Mouse (Mus musculus): ENCODE measurements around the gene Gm49325. TPM values are rescaled to one million over a fixed set of nuclear protein-coding genes. Genes with fewer than 3 reads are reported as not detected.

The Gm49325 gene
- polyA plus RNA-seq, 1 experiment from 2014 or later, result not detected

DNA sequence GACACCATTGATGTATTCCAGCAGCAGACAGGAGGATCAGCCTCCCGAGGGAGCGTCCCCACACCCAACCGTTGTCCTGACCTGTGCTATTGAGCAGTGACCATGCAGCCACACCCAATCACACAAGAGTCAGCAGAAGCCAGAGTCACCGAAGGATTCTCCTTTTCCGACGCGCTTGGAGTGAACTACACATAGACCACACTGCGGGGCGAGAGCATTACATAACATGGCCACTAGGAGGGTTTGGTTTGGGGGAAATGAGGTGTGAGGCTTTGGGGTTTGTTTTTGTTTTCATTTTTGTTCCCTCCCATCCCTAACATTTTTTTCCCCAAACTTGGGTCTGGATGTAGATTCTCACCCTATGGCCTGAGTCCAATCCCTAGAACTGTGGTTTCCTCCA, 10.2 kb downstream of the Gm49325 start:
- WGBS, result 92% methylated on average over 9 of the region's 9 CpGs
- Histone ChIP-seq H3K4me2 (ENCODE audit: low read depth, low read length) (no peak overlapping the region), H3K27me3 (replicated peaks; ENCODE audit: control insufficient read depth, insufficient read depth, low read length) (no peaks in the 10 kb centered on the region), H3K36me3 (ENCODE audit: control insufficient read depth, insufficient read depth, low read length) (peaks cover 19% of the 10 kb centered on the region), H3K9me3 (ENCODE audit: control insufficient read depth, low read length) (no peaks in the 10 kb centered on the region), H3K9ac (ENCODE audit: low read depth, low read length) (no peak overlapping the region), H3K4me3 (ENCODE audit: low read length) (no peak overlapping the region), H3K27ac (ENCODE audit: low read length) (no peak overlapping the region), H3K4me1 (ENCODE audit: control insufficient read depth, insufficient read depth, low read length) (peaks cover 11% of the 10 kb centered on the region)
- ATAC-seq, result no peak

DNA sequence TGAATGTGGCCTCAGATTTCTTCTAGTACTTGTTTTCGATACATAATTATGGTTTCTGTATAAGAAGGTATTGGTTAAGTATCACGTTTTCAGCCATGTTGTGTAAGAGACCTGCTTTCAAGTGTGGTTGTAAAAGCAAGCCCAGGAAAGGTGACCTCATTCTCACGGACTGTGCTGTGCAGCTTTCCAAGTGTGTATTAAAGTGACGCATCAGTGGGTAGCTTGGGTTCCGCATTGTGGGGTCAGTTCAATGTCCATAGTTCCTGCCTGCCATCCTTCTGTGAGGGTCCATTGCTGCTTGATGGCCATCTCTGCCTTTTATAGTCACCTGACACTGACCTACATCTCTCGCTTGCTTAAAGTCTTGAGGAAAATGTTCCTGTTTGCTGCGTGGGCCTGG, 10.9 kb downstream of the Gm49325 start:
- no peak overlapping the region for H3K9ac ChIP-seq (ENCODE audit: low read depth, low read length)
- 94% methylated on average over 7 of the region's 7 CpGs for WGBS
- no peak overlapping the region for H3K27ac ChIP-seq (ENCODE audit: low read length)
- H3K9me3 ChIP-seq (ENCODE audit: control insufficient read depth, low read length), result no peaks in the 10 kb centered on the region
- no peak for ATAC-seq
- H3K36me3 ChIP-seq (ENCODE audit: control insufficient read depth, insufficient read depth, low read length), result peaks cover 19% of the 10 kb centered on the region
- no peaks in the 10 kb centered on the region for H3K27me3 ChIP-seq (replicated peaks; ENCODE audit: control insufficient read depth, insufficient read depth, low read length)
- H3K4me2 ChIP-seq (ENCODE audit: low read depth, low read length), result no peak overlapping the region
- peaks cover 11% of the 10 kb centered on the region for H3K4me1 ChIP-seq (ENCODE audit: control insufficient read depth, insufficient read depth, low read length)
- H3K4me3 ChIP-seq (ENCODE audit: low read length), result no peak overlapping the region

DNA sequence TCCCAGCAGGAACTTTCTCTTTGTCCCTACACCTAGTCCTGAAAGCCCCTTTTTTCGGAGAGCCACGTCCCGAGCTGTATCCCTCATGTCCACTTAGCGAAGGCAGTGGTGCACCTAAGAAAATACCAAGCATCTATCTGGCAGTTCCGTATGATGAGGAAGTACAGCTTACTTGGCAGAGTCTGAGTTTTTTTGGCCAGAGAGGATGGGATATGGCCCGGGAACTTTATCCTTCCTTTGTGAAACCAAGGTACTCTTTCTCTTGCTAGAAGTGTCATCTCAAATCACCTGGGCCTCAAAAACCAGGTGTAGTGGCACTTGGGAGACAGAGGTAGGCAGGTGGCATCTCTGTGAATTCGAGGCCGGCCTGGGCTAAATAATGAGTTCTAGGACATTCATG, 15.5 kb downstream of the Gm49325 start:
- WGBS, result 77% methylated on average over 8 of the region's 8 CpGs
- Histone ChIP-seq H3K4me3 (ENCODE audit: low read length) (peak overlapping the region; percentile 99), H3K4me1 (ENCODE audit: control insufficient read depth, insufficient read depth, low read length) (peaks cover 18% of the 10 kb centered on the region), H3K27ac (ENCODE audit: low read length) (peak overlapping the region; percentile 91), H3K36me3 (ENCODE audit: control insufficient read depth, insufficient read depth, low read length) (peaks cover 7% of the 10 kb centered on the region; the same call in 1 of the 2 replicates), H3K4me2 (ENCODE audit: low read depth, low read length) (peak overlapping the region; percentile 64), H3K27me3 (replicated peaks; ENCODE audit: control insufficient read depth, insufficient read depth, low read length) (no peaks in the 10 kb centered on the region), H3K9ac (ENCODE audit: low read depth, low read length) (peak overlapping the region; percentile 97), H3K9me3 (ENCODE audit: control insufficient read depth, low read length) (no peaks in the 10 kb centered on the region)
- no peak for ATAC-seq

DNA sequence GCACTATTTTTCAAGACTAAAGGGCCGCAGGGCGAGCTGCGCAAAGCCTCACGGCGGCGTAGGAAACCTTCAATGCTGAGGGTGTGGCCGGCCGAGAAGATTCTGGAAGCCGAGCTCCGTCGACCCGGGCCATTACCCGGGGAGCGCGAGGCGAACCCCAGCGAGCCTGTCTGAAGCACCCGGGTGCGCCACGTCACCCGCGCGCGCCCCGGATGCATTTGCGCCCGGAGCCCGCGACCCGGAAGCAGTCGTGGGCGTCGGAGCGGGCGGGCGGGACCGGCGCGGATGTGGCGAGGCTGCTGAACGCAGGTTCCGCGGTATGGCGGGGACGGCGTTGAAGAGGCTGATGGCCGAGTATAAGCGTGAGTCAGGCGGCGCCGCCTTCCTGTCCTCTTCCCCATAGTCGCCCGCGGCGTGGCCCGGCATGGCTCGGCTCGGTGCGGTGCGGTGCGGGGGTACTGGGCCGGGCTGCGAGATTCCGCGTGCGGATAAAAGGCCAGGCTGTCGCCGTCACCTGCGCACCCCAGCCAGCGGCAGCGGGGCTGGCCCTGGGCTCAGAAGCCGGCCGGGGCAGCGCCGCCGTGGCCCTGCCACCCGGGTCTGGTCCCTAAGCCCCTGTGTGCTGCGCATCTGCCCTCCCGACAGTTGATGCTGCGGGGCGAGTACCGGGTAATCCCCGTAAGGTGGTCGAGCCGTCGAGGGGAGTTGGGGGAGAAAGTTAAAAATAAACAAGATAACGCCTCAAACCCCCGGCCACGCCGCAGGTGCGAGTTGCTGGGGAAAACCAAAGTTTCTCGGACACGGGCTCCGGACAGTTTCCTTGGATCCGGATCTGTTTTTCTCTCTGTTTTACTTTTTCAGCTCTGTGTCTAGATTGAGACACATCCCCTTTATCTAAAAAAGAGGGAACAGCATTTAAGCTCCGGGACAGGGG, 16.3 kb downstream of the Gm49325 start, which contains the start of gene Ube2g2:
TSS of gene Ube2g2 (plus strand) at position 221 of the 934 bp plus-strand sequence.
- H3K4me2 ChIP-seq (ENCODE audit: low read depth, low read length), result peak within 1 kb of the TSS; percentile 64
- WGBS, result under 1% methylated on average over 96 of the region's 96 CpGs
- ATAC-seq, result peak; percentile 95

DNA sequence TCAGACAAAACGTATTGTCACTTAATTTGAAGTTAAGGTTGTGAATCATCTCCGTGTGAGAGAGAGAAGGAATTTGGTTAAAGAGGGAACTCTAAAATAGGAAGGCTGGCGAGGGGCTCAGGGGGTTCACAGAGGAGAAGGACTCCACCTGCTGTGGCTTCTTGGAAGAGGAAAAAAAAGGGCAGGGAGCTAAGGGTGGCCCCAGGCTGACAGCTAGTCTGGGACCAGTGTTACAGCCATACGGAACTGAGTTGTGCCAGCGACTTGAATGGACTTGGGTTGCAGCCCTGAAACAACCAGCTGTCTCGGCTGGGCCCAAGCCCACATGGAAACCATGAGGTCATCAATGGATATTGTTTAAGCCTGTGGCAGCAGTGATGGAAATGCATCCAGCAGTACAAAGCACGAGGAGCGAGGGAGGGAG, 17.1 kb downstream of the Gm49325 start:
- Histone ChIP-seq H3K9me3 (ENCODE audit: control insufficient read depth, low read length) (no peaks in the 10 kb centered on the region), H3K36me3 (ENCODE audit: control insufficient read depth, insufficient read depth, low read length) (no peaks in the 10 kb centered on the region), H3K4me1 (ENCODE audit: control insufficient read depth, insufficient read depth, low read length) (peaks cover 19% of the 10 kb centered on the region), H3K9ac (ENCODE audit: low read depth, low read length) (peak overlapping the region; percentile 97), H3K4me2 (ENCODE audit: low read depth, low read length) (peak overlapping the region; percentile 64), H3K27me3 (replicated peaks; ENCODE audit: control insufficient read depth, insufficient read depth, low read length) (no peaks in the 10 kb centered on the region), H3K27ac (ENCODE audit: low read length) (peak overlapping the region; percentile 91), H3K4me3 (ENCODE audit: low read length) (peak overlapping the region; percentile 99)
- no peak; the same call in 1 of the 2 replicates for ATAC-seq
- WGBS, result 8% methylated on average over 8 of the region's 8 CpGs

More for the DNA sequence above, 16.3 kb downstream of the Gm49325 start, which contains the start of gene Ube2g2:
- peaks cover 19% of the 10 kb centered on the region for H3K4me1 ChIP-seq (ENCODE audit: control insufficient read depth, insufficient read depth, low read length)
- peak within 1 kb of the TSS; percentile 91 for H3K27ac ChIP-seq (ENCODE audit: low read length)
- no peaks in the 10 kb centered on the region for H3K27me3 ChIP-seq (replicated peaks; ENCODE audit: control insufficient read depth, insufficient read depth, low read length)
- peak within 1 kb of the TSS; percentile 97 for H3K9ac ChIP-seq (ENCODE audit: low read depth, low read length)
- H3K9me3 ChIP-seq (ENCODE audit: control insufficient read depth, low read length), result no peaks in the 10 kb centered on the region
- peak within 1 kb of the TSS; percentile 99 for H3K4me3 ChIP-seq (ENCODE audit: low read length)
- H3K36me3 ChIP-seq (ENCODE audit: control insufficient read depth, insufficient read depth, low read length), result peaks cover 5% of the 10 kb centered on the region; the same call in 1 of the 2 replicates

DNA sequence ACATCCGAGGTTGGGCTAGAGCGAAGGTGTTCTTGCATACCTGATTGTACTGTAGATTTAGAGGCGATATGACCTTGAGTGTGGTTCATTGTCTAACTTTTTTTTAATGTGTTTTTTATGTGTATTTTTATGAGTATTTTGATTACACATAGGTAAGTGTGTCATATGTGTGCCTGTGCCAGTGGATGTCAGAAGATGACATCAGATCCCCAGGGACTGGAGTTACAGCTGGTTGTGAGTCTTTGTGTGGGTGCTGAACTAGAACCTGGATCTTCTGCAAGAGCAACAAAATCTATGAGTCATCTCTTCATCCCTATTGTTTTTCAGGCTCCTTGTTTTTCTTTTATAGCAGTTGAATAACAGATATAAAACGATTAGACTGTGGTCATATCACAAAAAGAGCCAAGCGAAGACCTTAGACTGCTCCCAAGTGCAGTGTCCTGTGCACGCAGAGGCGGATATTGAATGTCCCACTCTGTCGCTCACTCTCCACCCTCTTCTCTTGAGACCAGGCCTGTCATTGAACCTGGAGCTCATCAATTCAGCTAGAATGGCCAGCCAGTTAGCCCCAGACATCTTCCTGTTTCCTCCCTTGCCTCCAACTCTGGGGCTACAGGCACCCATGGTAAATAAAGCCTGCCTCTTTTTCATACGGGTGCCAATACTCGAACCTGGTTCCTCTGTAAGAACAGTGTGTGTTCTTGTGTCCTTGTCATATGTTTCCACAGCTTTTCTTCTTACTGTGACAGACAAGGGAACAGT, 17.8 kb downstream of the Gm49325 start:
- peak overlapping the region; percentile 99 for H3K4me3 ChIP-seq (ENCODE audit: low read length)
- peak overlapping the region; percentile 97; the same call in 1 of the 2 replicates for H3K9ac ChIP-seq (ENCODE audit: low read depth, low read length)
- no peak for ATAC-seq
- peaks cover 19% of the 10 kb centered on the region for H3K4me1 ChIP-seq (ENCODE audit: control insufficient read depth, insufficient read depth, low read length)
- WGBS, result 84% methylated on average over 10 of the region's 10 CpGs
- H3K27me3 ChIP-seq (replicated peaks; ENCODE audit: control insufficient read depth, insufficient read depth, low read length), result no peaks in the 10 kb centered on the region
- H3K36me3 ChIP-seq (ENCODE audit: control insufficient read depth, insufficient read depth, low read length), result no peaks in the 10 kb centered on the region
- no peak overlapping the region for H3K27ac ChIP-seq (ENCODE audit: low read length)
- H3K4me2 ChIP-seq (ENCODE audit: low read depth, low read length), result peak overlapping the region; percentile 64
- H3K9me3 ChIP-seq (ENCODE audit: control insufficient read depth, low read length), result no peaks in the 10 kb centered on the region

DNA sequence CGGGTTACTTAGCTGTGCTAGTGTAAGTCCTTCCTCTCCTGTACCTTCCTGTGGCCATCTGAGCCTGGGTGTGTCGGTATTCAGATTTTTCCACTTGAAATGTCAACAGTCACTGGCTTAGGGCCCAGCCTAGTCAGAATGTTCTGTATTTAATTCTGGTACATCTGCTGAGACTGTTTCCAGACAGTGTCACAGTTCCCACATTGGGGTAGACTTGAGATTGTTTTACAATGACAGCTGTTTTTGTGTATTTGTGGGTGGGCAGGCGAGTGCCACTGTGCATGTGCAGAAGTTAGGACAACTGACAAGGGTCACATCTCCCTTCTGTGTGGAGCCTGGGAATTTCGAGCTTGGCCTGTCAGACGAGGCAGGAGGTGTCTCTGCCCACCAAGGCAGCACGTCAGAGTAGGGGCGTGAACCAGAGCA, 18.6 kb downstream of the Gm49325 start:
- WGBS, result 50% methylated on average over 7 of the region's 7 CpGs
- H3K27me3 ChIP-seq (replicated peaks; ENCODE audit: control insufficient read depth, insufficient read depth, low read length), result no peaks in the 10 kb centered on the region
- peak overlapping the region; percentile 35; the same call in 1 of the 2 replicates for H3K9ac ChIP-seq (ENCODE audit: low read depth, low read length)
- ATAC-seq, result no peak
- H3K4me2 ChIP-seq (ENCODE audit: low read depth, low read length), result no peak overlapping the region
- H3K9me3 ChIP-seq (ENCODE audit: control insufficient read depth, low read length), result no peaks in the 10 kb centered on the region
- no peak overlapping the region for H3K27ac ChIP-seq (ENCODE audit: low read length)
- no peaks in the 10 kb centered on the region for H3K36me3 ChIP-seq (ENCODE audit: control insufficient read depth, insufficient read depth, low read length)
- peaks cover 19% of the 10 kb centered on the region for H3K4me1 ChIP-seq (ENCODE audit: control insufficient read depth, insufficient read depth, low read length)
- no peak overlapping the region for H3K4me3 ChIP-seq (ENCODE audit: low read length)

DNA sequence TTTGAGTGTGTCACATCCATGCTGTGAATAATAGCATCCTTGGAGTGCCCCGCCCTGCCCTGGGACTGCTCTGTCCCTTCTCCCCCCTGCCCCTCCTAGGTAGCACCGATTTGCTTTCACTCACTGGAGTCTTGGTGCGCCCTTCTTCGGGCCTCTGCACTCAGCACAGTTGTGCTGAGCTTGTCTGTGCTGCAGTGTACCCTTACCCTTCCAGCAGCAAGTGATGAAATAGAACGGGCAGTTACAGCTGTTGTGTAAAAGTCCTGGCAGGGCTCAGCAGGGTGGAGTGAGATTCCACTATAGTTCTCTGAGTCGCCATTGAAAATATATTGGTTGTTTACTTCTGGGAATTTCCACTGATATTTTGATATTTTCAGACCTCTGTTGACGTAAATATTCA, 20.0 kb downstream of the Gm49325 start:
- no peak for ATAC-seq
- H3K27me3 ChIP-seq (replicated peaks; ENCODE audit: control insufficient read depth, insufficient read depth, low read length), result no peaks in the 10 kb centered on the region
- H3K27ac ChIP-seq (ENCODE audit: low read length), result no peak overlapping the region
- 74% methylated on average over 7 of the region's 7 CpGs for WGBS
- H3K9me3 ChIP-seq (ENCODE audit: control insufficient read depth, low read length), result no peaks in the 10 kb centered on the region
- H3K36me3 ChIP-seq (ENCODE audit: control insufficient read depth, insufficient read depth, low read length), result no peaks in the 10 kb centered on the region
- H3K4me1 ChIP-seq (ENCODE audit: control insufficient read depth, insufficient read depth, low read length), result peaks cover 24% of the 10 kb centered on the region
- no peak overlapping the region for H3K4me2 ChIP-seq (ENCODE audit: low read depth, low read length)
- no peak overlapping the region for H3K4me3 ChIP-seq (ENCODE audit: low read length)
- no peak overlapping the region for H3K9ac ChIP-seq (ENCODE audit: low read depth, low read length)

DNA sequence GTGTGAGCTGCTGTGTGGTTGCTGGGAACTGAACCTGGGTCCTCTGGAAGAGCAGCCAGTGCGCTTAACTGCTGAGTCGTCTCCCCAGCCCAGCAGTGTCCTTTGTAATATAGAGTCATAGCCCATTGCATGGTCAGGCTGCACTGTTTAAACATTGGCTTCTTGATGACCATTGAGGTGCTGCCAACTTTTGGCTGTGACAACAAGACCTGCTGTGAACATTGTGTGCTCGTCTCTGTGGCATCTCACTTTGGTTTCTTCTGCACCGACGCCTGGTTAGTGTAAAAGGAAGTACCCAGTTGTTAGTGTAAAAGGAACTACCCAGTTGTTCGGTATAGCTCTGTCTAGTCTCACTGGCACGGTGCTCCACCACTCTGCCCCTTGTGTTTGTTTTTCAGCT, 20.6 kb downstream of the Gm49325 start:
- no peak overlapping the region for H3K4me2 ChIP-seq (ENCODE audit: low read depth, low read length)
- H3K36me3 ChIP-seq (ENCODE audit: control insufficient read depth, insufficient read depth, low read length), result no peaks in the 10 kb centered on the region
- peaks cover 24% of the 10 kb centered on the region for H3K4me1 ChIP-seq (ENCODE audit: control insufficient read depth, insufficient read depth, low read length)
- H3K9ac ChIP-seq (ENCODE audit: low read depth, low read length), result no peak overlapping the region
- H3K27me3 ChIP-seq (replicated peaks; ENCODE audit: control insufficient read depth, insufficient read depth, low read length), result no peaks in the 10 kb centered on the region
- 68% methylated on average over 7 of the region's 7 CpGs for WGBS
- no peak overlapping the region for H3K27ac ChIP-seq (ENCODE audit: low read length)
- no peak overlapping the region for H3K4me3 ChIP-seq (ENCODE audit: low read length)
- no peaks in the 10 kb centered on the region for H3K9me3 ChIP-seq (ENCODE audit: control insufficient read depth, low read length)
- no peak for ATAC-seq

All from intestine, embryonic 16.5 days (tissue).